Mouse (Mus musculus): ENCODE measurements around the gene Med15. TPM values are rescaled to one million over a fixed set of nuclear protein-coding genes. Genes with fewer than 3 reads are reported as not detected.
A peak's percentile ranks its signal among the peaks of the same experiment; 100 is the strongest.

Med15 gene
- total RNA-seq, 2 experiments from 2014 or later: 76.7 to 81.8 TPM

- H3K4me3 ChIP-seq: no peak overlapping the region
- DNase-seq (ENCODE audit: low spot score in 2 of 2): no peak
- TF ChIP-seq CTCF (conservative IDR thresholded peaks at IDR 0.05): no peak
- H3K27ac ChIP-seq: no peak overlapping the region
Observed at GRCm38 (mm10) chr16:17656212-17656871, 76.3 kb downstream of the Med15 start.

DNA sequence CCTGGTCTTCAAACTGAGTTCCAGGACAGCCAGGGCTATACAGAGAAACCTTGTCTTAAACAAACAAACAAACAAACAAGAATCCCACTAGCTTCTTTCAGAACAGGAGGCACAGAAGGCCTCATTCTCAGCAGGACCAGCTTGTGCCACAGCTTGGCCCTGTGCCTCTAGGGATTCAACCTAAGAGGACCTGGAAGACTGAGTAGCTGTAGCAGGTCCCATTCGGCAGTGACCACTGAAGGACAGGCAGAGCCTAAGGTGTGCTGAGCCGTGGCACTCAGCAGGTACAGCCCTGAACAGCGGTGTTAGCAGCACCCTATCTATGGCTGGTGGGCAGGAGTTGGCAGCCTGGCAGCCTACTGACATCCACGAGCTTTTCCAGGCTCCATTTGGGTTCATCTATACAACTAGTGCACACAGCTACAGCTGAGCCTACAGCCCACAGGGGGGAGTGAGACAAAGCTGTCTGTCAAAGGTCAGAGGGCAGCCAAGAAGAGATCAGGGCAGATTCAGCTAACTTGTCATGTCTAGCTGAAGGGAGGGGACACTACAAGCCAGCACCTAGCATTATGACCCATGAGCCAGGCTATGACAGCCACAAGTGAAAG is 78.4 kb downstream of the Med15 start:
- no peak for DNase-seq (ENCODE audit: low spot score in 2 of 2)
- Histone ChIP-seq H3K4me3 (no peak overlapping the region), H3K27ac (no peak overlapping the region)
- no peak for TF ChIP-seq CTCF (conservative IDR thresholded peaks at IDR 0.05)

DNA sequence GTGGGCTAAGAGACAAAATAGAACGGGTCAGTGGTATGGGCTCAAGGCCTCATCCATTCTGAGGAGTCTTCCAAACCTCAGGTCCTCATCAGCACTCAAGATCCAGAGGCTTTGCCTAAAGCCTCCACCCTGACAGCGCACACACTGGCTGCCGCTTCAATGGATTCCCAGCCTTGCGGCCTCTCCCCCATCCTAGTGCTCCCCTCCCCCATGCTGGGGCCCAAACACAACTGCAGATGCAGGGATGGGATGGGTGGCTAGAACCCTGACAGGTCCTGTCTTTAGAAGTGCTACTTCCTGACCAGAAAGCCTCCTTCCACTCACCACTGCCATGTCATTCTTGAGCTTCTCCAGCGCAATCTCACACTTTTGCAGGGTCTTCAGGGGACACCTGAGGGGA is 79.1 kb downstream of the Med15 start:
- Histone ChIP-seq H3K27ac (no peak overlapping the region), H3K4me3 (no peak overlapping the region)
- TF ChIP-seq CTCF (conservative IDR thresholded peaks at IDR 0.05): no peak
- DNase-seq (ENCODE audit: low spot score in 2 of 2): no peak

- Histone ChIP-seq H3K27ac (peak overlapping the region; percentile 61; the same call in 1 of the 2 replicates), H3K4me3 (no peak overlapping the region)
- TF ChIP-seq CTCF (conservative IDR thresholded peaks at IDR 0.05): no peak
- DNase-seq (ENCODE audit: low spot score in 2 of 2): no peak
Observed at GRCm38 (mm10) chr16:17652607-17653006, 80.1 kb downstream of the Med15 start.

- Histone ChIP-seq H3K27ac (peak overlapping the region; percentile 86), H3K4me3 (no peak overlapping the region)
- DNase-seq (ENCODE audit: low spot score in 2 of 2): no peak
- no peak for TF ChIP-seq CTCF (conservative IDR thresholded peaks at IDR 0.05)
Observed at GRCm38 (mm10) chr16:17650711-17651110, 82.0 kb downstream of the Med15 start.

DNA sequence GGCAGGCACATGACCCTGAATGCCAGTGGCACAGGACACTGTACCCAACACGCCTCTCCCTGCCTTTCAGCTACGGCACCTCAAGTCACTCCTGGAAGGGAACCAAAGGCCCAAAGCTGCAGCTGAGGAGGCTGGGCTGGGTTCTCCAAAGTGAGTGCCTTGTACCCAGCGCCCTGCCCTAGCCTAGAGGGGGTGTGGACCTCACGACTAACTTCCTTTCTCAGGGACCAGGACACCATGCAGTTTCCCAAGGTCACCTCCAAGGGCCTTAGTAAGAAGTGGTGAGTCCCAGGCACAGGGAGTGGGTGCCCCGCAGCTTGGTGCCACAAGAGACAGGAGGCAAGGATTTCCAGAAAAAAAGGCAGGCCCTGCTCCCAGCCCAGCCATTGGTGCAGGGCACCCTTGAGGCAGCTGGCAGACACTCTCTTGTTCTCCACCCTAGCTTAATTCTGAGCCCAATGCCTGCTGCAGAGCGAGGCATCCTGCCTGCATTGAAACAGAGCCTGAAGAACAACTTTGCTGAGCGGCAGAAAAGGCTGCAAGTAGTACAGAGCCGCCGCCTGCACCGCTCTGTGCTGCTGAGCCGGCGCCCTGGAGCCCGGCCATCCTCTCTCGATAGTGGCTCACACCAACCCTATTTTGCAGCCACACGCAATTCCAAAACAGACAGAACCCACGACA is 82.6 kb downstream of the Med15 start:
- no peak overlapping the region for H3K4me3 ChIP-seq
- peak overlapping the region; percentile 86 for H3K27ac ChIP-seq
- no peak for TF ChIP-seq CTCF (conservative IDR thresholded peaks at IDR 0.05)
- DNase-seq (ENCODE audit: low spot score in 2 of 2): peak; percentile 42 to 51

DNA sequence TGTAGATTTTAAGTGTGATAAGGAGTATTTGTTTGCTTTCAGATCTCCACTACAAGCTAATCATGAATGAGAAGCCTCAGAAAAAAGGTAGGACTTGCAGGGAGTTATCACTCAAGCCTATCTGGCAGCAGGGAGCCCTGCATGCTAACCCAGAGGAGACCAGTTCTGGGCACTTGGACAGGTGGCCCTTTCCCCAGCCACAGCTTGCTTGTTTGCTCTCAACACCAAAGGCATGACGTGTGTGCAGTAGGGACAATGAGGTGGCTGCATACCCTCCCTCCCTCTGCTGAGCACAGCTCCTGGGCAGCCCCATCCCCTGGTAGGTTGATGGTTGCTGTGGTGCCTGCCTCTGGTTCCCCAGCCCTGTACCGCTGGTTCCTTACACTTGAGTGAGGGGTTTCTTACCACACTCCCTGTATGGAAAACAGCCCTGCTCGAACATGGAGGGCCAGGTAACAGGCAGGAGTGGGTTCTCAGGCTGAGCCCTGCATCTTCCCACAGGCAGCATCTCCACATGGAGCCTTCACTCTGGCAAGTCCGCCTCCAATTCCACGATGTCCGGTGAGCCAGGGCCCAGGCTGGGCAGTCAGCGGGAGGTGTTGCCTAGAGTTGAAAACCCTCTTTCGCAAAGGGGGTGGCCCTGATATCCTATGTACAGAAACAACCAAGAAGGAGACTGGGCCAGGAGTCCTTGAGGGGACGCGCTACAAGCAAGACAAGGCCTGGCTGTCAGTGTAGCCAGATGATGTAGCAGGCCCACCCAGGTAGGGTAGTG is 84.9 kb downstream of the Med15 start:
- H3K4me3 ChIP-seq: peak overlapping the region; percentile 60
- DNase-seq (ENCODE audit: low spot score in 2 of 2): no peak
- no peak for TF ChIP-seq CTCF (conservative IDR thresholded peaks at IDR 0.05)
- H3K27ac ChIP-seq: peak overlapping the region; percentile 88

- no peak for TF ChIP-seq CTCF (conservative IDR thresholded peaks at IDR 0.05)
- Histone ChIP-seq H3K27ac (peak overlapping the region; percentile 88), H3K4me3 (peak overlapping the region; percentile 60)
- no peak for DNase-seq (ENCODE audit: low spot score in 2 of 2)
Observed at GRCm38 (mm10) chr16:17647156-17647555, 85.5 kb downstream of the Med15 start.

DNA sequence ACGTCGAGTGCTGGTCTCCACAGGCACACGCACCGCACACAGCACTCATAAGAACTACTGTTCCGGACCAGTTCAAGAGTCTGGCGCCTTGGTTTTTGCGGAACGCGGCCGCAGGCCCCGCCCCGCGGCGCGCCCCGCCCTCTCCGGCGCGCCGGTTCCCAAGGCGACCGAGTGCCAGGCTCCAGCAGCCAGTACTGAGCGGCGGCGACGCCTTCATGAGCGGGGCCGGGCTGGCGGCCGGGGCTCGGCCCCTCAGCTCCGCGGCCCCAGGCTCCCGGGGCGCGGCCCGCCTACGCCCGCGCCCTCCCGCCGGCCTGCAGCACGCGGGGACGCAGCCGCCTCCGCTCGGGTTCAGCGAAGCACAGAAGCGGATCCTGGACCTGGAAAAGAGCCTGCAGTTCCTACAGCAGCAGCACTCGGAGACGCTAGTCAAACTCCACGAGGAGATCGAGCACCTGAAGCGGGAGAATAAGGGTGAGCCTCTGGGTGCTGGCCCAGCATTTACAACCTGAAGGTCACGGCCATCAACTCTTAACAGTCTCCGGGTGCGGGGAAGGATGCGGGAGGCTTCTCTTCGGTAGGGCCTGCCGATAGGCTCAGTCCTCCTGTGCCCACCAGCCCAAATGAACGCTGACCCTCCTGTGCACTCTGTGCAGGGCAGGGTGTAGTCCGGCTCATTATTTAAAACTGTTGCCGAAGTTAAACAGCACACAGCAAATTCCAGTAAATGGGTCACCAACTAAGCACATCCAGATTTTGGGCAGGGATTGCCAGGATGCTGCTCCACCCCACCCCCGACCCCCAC is 86.2 kb downstream of the Med15 start, which contains the start of gene Ccdc74a:
TSS of gene Ccdc74a (plus strand) at position 161 of the 805 bp plus-strand sequence.
- peak; percentile 69 to 80 for DNase-seq (ENCODE audit: low spot score in 2 of 2)
- peak within 1 kb of the TSS; percentile 88 for H3K27ac ChIP-seq
- no peak for TF ChIP-seq CTCF (conservative IDR thresholded peaks at IDR 0.05)
- H3K4me3 ChIP-seq: peak within 1 kb of the TSS; percentile 60

DNA sequence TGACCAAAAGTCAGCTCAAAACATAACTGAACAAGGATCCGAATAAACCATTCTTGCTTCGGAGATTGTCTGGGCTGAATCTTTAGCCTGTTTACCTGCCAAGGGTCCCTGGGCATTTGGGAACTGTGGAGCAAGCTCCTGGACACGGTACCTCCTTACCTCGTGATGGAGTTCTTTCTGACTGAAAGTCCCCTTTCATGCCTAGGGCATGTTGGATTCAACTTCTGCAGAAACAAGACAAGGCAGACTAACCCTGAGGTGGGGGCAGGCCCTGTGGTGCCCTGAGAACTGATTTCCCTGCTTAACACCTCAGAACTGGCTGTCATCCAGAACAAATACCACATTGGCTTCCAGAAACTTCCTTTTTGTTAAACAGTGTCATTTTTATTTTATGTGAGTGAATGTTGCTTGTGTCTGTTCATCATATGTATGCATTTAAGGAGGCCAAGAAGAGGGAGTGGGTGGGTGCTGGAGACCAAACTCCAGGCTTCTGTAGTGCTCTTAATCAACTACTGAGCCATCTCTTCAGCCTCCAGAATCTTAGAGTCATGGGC is 89.2 kb downstream of the Med15 start:
- H3K27ac ChIP-seq: no peak overlapping the region
- TF ChIP-seq CTCF (conservative IDR thresholded peaks at IDR 0.05): no peak
- no peak overlapping the region for H3K4me3 ChIP-seq
- DNase-seq (ENCODE audit: low spot score in 2 of 2): no peak

DNA sequence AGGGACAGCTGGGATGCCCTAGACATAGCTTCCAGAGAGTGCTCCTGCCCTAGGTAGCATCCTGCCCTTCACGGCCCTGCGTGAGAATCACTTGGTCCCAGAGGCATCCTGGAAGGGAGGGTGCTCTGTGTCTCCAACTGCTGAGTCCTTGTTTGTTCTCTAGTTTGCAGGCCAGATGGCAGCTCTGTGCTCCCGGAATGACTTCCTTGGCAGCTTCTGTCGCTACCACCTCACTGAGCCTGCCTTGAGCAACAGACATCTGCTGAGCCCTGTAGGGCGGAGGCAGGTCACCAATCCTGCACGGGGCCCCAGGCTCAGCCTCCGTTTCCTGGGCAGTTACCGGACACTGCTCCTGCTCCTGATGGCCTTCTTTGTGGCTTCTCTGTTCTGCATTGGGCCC is 90.4 kb downstream of the Med15 start:
- DNase-seq (ENCODE audit: low spot score in 2 of 2): peak; percentile 55 to 66
- TF ChIP-seq CTCF (conservative IDR thresholded peaks at IDR 0.05): no peak
- H3K27ac ChIP-seq: peak overlapping the region; percentile 69
- H3K4me3 ChIP-seq: no peak overlapping the region

- no peak for TF ChIP-seq CTCF (conservative IDR thresholded peaks at IDR 0.05)
- DNase-seq (ENCODE audit: low spot score in 2 of 2): no peak
- no peak overlapping the region for H3K4me3 ChIP-seq
- H3K27ac ChIP-seq: peak overlapping the region; percentile 69; the same call in 1 of the 2 replicates
Observed at GRCm38 (mm10) chr16:17641301-17641700, 91.4 kb downstream of the Med15 start.
